Mouse (Mus musculus): ENCODE results near the gene Dock8.

DNA sequence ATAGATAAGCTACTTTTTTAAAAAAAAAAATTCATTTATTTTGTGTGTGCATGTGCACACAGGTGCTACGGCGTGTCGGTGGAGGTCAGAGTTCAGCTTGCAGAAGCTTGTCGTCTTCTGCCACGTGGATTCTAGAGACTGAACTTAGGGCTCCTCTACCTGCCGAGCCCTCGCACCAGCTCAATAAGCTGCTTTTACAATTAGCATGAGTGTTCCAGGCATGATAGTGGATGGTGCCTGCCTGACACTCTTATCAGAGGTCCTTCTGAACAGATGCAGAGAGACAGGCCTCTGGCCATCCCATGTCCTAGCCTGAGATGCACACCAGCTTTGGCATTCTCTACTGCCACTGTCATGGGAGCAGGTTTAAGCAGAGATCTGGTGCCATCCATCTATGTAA is 55.7 kb downstream of the Dock8 start:
- no peak for TF ChIP-seq CTCF (conservative IDR thresholded peaks at IDR 0.05 in 1 of 2, IDR thresholded peaks at IDR 0.05 in 1 of 2; ENCODE audit: low read depth in 2 of 2, low read length in 2 of 2)
- no peak for TF ChIP-seq POLR2A (IDR thresholded peaks at IDR 0.05; ENCODE audit: low read depth, low read length)
- no peak for TF ChIP-seq SIN3A (IDR thresholded peaks at IDR 0.05; ENCODE audit: low read length)
- no peak for TF ChIP-seq MEF2A (IDR thresholded peaks at IDR 0.05; ENCODE audit: borderline replicate concordance, low read depth, low read length)
- no peak for TF ChIP-seq EP300 (IDR thresholded peaks at IDR 0.05; ENCODE audit: low read length)
- TF ChIP-seq UBTF (IDR thresholded peaks at IDR 0.05; ENCODE audit: low read depth, low read length): no peak
- peak; percentile 72 for TF ChIP-seq MAX (IDR thresholded peaks at IDR 0.05; ENCODE audit: low read length)
- TF ChIP-seq USF1 (IDR thresholded peaks at IDR 0.05; ENCODE audit: low read depth, low read length): no peak
- no peak for TF ChIP-seq ZC3H11A (IDR thresholded peaks at IDR 0.05; ENCODE audit: low read depth, low read length)
